Mouse (Mus musculus) Muller cell, postnatal 12 days (primary cell): ENCODE measurements around the gene Man2a2.

Source experiments
- DNase-seq: peaks from one replicate; pipeline ENCODE4 v3.0.0-alpha.2; 2015; ENCODE audit errors: inconsistent ontology term

Man2a2 gene

GRCm38 (mm10) chr7:80371041-80371751 lies at the start of gene Man2a2:
Man2a2 (minus strand) TSS chr7:80371375.
- DNase-seq, result peak; percentile 80

- DNase-seq, result no peak
These were observed 49.4 kb upstream of the Man2a2 start for GRCm38 (mm10) chr7:80420586-80420985.

- DNase-seq, result no peak
These were observed 48.1 kb upstream of the Man2a2 start for GRCm38 (mm10) chr7:80419278-80419677.

GRCm38 (mm10) chr7:80418036-80418435 lies 46.9 kb upstream of the Man2a2 start:
- DNase-seq, result no peak

- no peak for DNase-seq
These were observed 46.4 kb upstream of the Man2a2 start for GRCm38 (mm10) chr7:80417601-80418000.

- no peak for DNase-seq
These were observed 45.8 kb upstream of the Man2a2 start for GRCm38 (mm10) chr7:80416969-80417368.

GRCm38 (mm10) chr7:80414303-80414855 lies 43.2 kb upstream of the Man2a2 start:
- no peak for DNase-seq

GRCm38 (mm10) chr7:80413512-80414302 lies 42.5 kb upstream of the Man2a2 start:
- no peak for DNase-seq

- peak; percentile 16 for DNase-seq
These were observed 41.6 kb upstream of the Man2a2 start for GRCm38 (mm10) chr7:80412781-80413180.

- DNase-seq, result peak; percentile 78
These were observed 41.1 kb upstream of the Man2a2 start for GRCm38 (mm10) chr7:80412279-80412678.

GRCm38 (mm10) chr7:80410380-80410779 lies 39.2 kb upstream of the Man2a2 start:
- DNase-seq, result no peak

GRCm38 (mm10) chr7:80407712-80408111 lies 36.5 kb upstream of the Man2a2 start:
- no peak for DNase-seq

GRCm38 (mm10) chr7:80406186-80406585 lies 35.0 kb upstream of the Man2a2 start:
- DNase-seq, result no peak

- no peak for DNase-seq
These were observed 34.1 kb upstream of the Man2a2 start, which contains the start of gene Furin for GRCm38 (mm10) chr7:80405188-80405695. Furin (minus strand) TSS chr7:80405436.

GRCm38 (mm10) chr7:80404101-80404894 lies 33.1 kb upstream of the Man2a2 start:
- DNase-seq, result peak; percentile 68

GRCm38 (mm10) chr7:80403551-80403950 lies 32.4 kb upstream of the Man2a2 start:
- peak; percentile 89 for DNase-seq

- DNase-seq, result peak; percentile 85
These were observed 31.6 kb upstream of the Man2a2 start for GRCm38 (mm10) chr7:80402651-80403321.

- DNase-seq, result peak; percentile 61
These were observed 30.9 kb upstream of the Man2a2 start for GRCm38 (mm10) chr7:80401860-80402641.

- DNase-seq, result peak; percentile 87
These were observed 30.1 kb upstream of the Man2a2 start for GRCm38 (mm10) chr7:80401041-80401859.
